Mouse (Mus musculus) heart, embryonic 11.5 days (tissue): ENCODE results near the gene Dusp22. TPM values are rescaled to one million over a fixed set of nuclear protein-coding genes. Genes with fewer than 3 reads are reported as not detected.

Experiments
- ATAC-seq: fragments of 200-750 bp; cut with Nextera tagmentation; replicated peaks from 2 replicates; pipeline ENCODE4 v1.8.0; 2017; ENCODE audit warnings: moderate library complexity; ENCODE audit not compliant: insufficient number of reproducible peaks, low FRiP score, low TSS enrichment
- H3K27ac ChIP-seq: fragments of 300-500 bp; sonication (generic); 2 replicates; pipeline ENCODE4 v1.5.1; 2014; ENCODE audit warnings: mild to moderate bottlenecking, low read depth, low read length
- H3K27me3 ChIP-seq: fragments of 300-500 bp; sonication (generic); 2 replicates; pipeline ENCODE4 v1.6.1; 2014; ENCODE audit warnings: mild to moderate bottlenecking, low read length, mixed read lengths; ENCODE audit not compliant: control insufficient read depth, insufficient read depth
- H3K36me3 ChIP-seq: fragments of 300-500 bp; sonication (generic); 2 replicates; pipeline ENCODE4 v1.6.1; 2014; ENCODE audit warnings: mild to moderate bottlenecking, low read length, moderate library complexity, mixed read lengths; ENCODE audit not compliant: control insufficient read depth, insufficient read depth
- H3K4me1 ChIP-seq: fragments of 300-500 bp; sonication (generic); 2 replicates; pipeline ENCODE4 v1.6.1; 2014; ENCODE audit warnings: low read length; ENCODE audit not compliant: control insufficient read depth, insufficient read depth
- H3K4me2 ChIP-seq: fragments of 300-500 bp; sonication (generic); 2 replicates; pipeline ENCODE4 v1.6.1; 2014; ENCODE audit warnings: mild to moderate bottlenecking, moderate library complexity
- H3K4me3 ChIP-seq: fragments of 300-500 bp; sonication (generic); 2 replicates; pipeline ENCODE4 v1.5.1; 2014; ENCODE audit warnings: low read depth, low read length
- H3K9ac ChIP-seq: fragments of 300-500 bp; sonication (generic); 2 replicates; pipeline ENCODE4 v1.6.1; 2014; ENCODE audit warnings: mild to moderate bottlenecking, low read depth, low read length, moderate library complexity
- H3K9me3 ChIP-seq: fragments of 300-500 bp; sonication (generic); replicated peaks from 2 replicates; pipeline ENCODE4 v1.6.1; 2016; ENCODE audit warnings: low read length; ENCODE audit not compliant: control insufficient read depth
- WGBS: fragments of 180-500 bp; shearing (Covaris S2); extraction: QIAGEN DNeasy Blood & Tissue Kit; methylation state at CpG from one replicate; pipeline ENCODE4 v1.1.7; 2014; ENCODE audit not compliant: insufficient replicate concordance; 5-methylcytosine and 5-hydroxymethylcytosine counted together
- polyA plus RNA-seq: library from polyadenylated mRNA; unstranded; fragments of >200 nt; fragmentation: Nextera tagmentation; extraction: Ambion mirVana; gene quantifications from 2 replicates; pipeline ENCODE4 v1.2.1, GENCODE M21; 2014

Dusp22 gene
- polyA plus RNA-seq, 1 experiment from 2014 or later = 21.8 TPM

- Histone ChIP-seq H3K4me2 (no peak overlapping the region), H3K27me3 (no peaks in the 10 kb centered on the region), H3K36me3 (no peaks in the 10 kb centered on the region), H3K9me3 (no peaks in the 10 kb centered on the region), H3K4me3 (no peak overlapping the region), H3K4me1 (peaks cover 4% of the 10 kb centered on the region; the same call in 1 of the 2 replicates), H3K9ac (no peak overlapping the region), H3K27ac (no peak overlapping the region)
- ATAC-seq = no peak
- WGBS = 78% methylated on average over 15 of the region's 15 CpGs
Observed at GRCm38 (mm10) chr13:30730104-30730793, 70.5 kb downstream of the Dusp22 start.

GRCm38 (mm10) chr13:30732709-30733445, 73.1 kb downstream of the Dusp22 start:
- 80% methylated on average over 11 of the region's 11 CpGs for WGBS
- Histone ChIP-seq H3K4me3 (no peak overlapping the region), H3K36me3 (no peaks in the 10 kb centered on the region), H3K4me1 (peaks cover 4% of the 10 kb centered on the region; the same call in 1 of the 2 replicates), H3K9me3 (no peaks in the 10 kb centered on the region), H3K9ac (no peak overlapping the region), H3K27me3 (no peaks in the 10 kb centered on the region), H3K4me2 (no peak overlapping the region), H3K27ac (no peak overlapping the region)
- no peak for ATAC-seq

DNA sequence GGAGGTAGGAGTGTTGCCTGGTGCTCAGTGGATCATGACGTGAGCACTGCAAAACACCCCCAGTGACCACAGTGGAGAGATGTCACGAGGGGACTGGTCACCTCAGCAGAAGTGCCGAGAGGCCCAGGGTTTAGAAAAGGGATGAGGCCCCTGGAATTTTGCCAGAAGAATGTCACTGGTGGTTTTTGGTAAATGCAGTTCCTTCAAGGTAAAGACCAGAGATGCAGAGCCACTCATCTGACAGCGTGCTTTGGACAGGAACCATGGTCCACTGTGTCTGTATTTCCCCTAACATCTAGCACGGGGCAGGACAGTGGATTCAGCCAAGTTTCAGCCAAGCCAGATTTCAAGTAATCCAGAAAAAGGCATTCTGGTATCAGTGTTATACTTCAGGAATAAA, 76.9 kb downstream of the Dusp22 start:
- Histone ChIP-seq H3K9me3 (no peaks in the 10 kb centered on the region), H3K36me3 (no peaks in the 10 kb centered on the region), H3K4me1 (no peaks in the 10 kb centered on the region), H3K27me3 (0 out of 2 replicates have a peak, but pooled peaks cover 2% of the 10 kb centered on the region), H3K27ac (no peak overlapping the region), H3K4me2 (no peak overlapping the region), H3K9ac (no peak overlapping the region), H3K4me3 (no peak overlapping the region)
- ATAC-seq = no peak
- 73% methylated on average over 5 of the region's 5 CpGs for WGBS

- Histone ChIP-seq H3K9ac (no peak overlapping the region), H3K27me3 (0 out of 2 replicates have a peak, but pooled peaks cover 2% of the 10 kb centered on the region), H3K27ac (no peak overlapping the region), H3K9me3 (no peaks in the 10 kb centered on the region), H3K4me1 (no peaks in the 10 kb centered on the region), H3K4me2 (no peak overlapping the region), H3K36me3 (no peaks in the 10 kb centered on the region), H3K4me3 (no peak overlapping the region)
- 79% methylated on average over 2 of the region's 2 CpGs for WGBS
- ATAC-seq = no peak
Observed at GRCm38 (mm10) chr13:30737257-30737656, 77.5 kb downstream of the Dusp22 start.

DNA sequence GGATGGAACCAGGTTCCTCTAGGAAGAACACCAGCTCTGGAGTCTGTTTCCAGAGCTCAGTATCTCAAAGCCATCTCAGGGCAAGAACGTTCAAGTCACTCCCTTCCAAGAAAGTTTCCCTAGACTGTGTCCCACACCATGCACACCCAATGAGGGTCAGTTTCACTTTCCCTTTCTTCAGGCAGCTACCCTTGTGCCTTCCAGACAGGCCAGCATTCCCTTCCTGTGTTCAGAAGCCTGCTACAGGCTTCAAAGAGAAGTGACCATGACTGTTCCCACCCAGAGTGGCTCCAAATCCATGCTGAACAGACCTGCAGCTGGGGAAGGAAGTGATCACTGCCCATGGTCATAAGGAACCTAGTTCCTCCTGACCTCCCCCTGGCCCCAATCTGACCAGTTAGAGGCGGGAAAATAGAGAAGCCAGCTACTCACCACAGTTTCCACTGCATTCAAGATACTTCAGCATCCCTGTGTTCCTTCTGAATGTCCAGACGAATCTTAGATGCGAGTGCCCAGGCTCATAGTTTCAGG, 78.6 kb downstream of the Dusp22 start:
- Histone ChIP-seq H3K4me3 (no peak overlapping the region), H3K4me1 (no peaks in the 10 kb centered on the region), H3K27me3 (0 out of 2 replicates have a peak, but pooled peaks cover 2% of the 10 kb centered on the region), H3K27ac (no peak overlapping the region), H3K9ac (no peak overlapping the region), H3K4me2 (no peak overlapping the region), H3K9me3 (no peaks in the 10 kb centered on the region), H3K36me3 (no peaks in the 10 kb centered on the region)
- ATAC-seq = no peak
- 74% methylated on average over 4 of the region's 4 CpGs for WGBS

DNA sequence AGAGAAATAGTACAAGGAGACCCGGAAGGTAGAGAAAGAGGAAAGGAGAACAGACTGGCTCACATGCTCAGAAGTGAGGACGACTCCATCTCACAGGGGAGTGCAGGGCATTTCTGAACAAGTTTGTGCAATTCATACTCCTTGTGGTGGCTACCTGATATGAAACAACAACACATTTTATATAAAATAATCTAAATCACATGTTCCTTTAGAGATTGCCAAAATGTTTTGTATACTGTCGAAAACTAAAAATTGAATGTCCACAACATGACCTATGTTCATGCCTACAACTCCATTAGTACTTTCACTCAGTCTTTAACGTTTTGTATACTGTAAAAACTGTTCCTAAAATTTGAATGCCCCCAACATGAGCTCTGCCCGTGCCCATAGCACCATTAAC, 81.4 kb downstream of the Dusp22 start:
- no peak for ATAC-seq
- 0 out of 2 replicates have a peak, but pooled peaks cover 2% of the 10 kb centered on the region for H3K27me3 ChIP-seq
- no peak overlapping the region for H3K9ac ChIP-seq
- no peak overlapping the region for H3K4me2 ChIP-seq
- no peaks in the 10 kb centered on the region for H3K4me1 ChIP-seq
- H3K9me3 ChIP-seq = no peaks in the 10 kb centered on the region
- WGBS = 69% methylated on average over 5 of the region's 5 CpGs
- H3K27ac ChIP-seq = no peak overlapping the region
- no peaks in the 10 kb centered on the region for H3K36me3 ChIP-seq
- no peak overlapping the region for H3K4me3 ChIP-seq

GRCm38 (mm10) chr13:30742411-30742970, 82.7 kb downstream of the Dusp22 start:
- H3K27ac ChIP-seq = no peak overlapping the region
- peaks cover 6% of the 10 kb centered on the region; the same call in 1 of the 2 replicates for H3K27me3 ChIP-seq
- H3K4me1 ChIP-seq = no peaks in the 10 kb centered on the region
- WGBS = 72% methylated on average over 6 of the region's 6 CpGs
- no peaks in the 10 kb centered on the region for H3K9me3 ChIP-seq
- H3K9ac ChIP-seq = no peak overlapping the region
- H3K4me3 ChIP-seq = no peak overlapping the region
- no peaks in the 10 kb centered on the region for H3K36me3 ChIP-seq
- H3K4me2 ChIP-seq = no peak overlapping the region
- no peak for ATAC-seq

DNA sequence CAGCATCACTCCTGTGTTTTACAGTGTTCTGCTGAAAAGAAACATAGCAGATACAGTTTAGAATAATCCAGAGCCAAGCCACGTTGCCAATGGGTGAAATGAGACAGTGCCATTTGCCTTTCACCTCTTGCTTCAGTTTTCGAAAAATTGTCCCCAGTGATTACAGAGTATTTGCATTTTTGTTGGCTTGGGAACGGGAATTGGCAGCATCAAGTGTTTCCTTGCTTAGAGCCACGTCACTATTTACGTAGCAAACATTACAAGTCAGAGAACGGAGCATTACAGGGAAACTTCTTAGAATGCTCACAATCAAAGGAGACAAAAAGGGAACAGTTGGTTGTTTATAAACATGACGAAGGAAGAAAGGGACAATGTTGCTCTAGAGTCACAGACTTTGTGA, 85.3 kb downstream of the Dusp22 start:
- H3K36me3 ChIP-seq = no peaks in the 10 kb centered on the region
- peaks cover 24% of the 10 kb centered on the region for H3K27me3 ChIP-seq
- H3K4me3 ChIP-seq = no peak overlapping the region
- no peaks in the 10 kb centered on the region for H3K9me3 ChIP-seq
- 74% methylated on average over 7 of the region's 7 CpGs for WGBS
- H3K4me1 ChIP-seq = peaks cover 6% of the 10 kb centered on the region
- no peak overlapping the region for H3K27ac ChIP-seq
- H3K4me2 ChIP-seq = no peak overlapping the region
- ATAC-seq = no peak
- no peak overlapping the region for H3K9ac ChIP-seq
